Mouse (Mus musculus) small intestine, adult 2 months (tissue): ENCODE results near the gene Abcc9. TPM values are rescaled to one million over a fixed set of nuclear protein-coding genes. Genes with fewer than 3 reads are reported as not detected.
"Not testable (repeated sequence)": the region's sequence is repeated elsewhere in the genome, so short reads cannot be mapped to it uniquely, and the experiment has no call there.

Experiments used
- H3K27ac ChIP-seq: fragments of 200-500 bp; 2 replicates; pipeline ENCODE4 v1.5.1; 2012; ENCODE audit warnings: low read depth, low read length, control low read depth, inconsistent platforms; ENCODE audit not compliant: insufficient read depth
- H3K27me3 ChIP-seq: fragments of 200-500 bp; 2 replicates; pipeline ENCODE4 v1.6.1; 2012; ENCODE audit warnings: mild to moderate bottlenecking, moderate library complexity, low read length, inconsistent platforms; ENCODE audit not compliant: control insufficient read depth, insufficient read depth
- H3K36me3 ChIP-seq: fragments of 200-500 bp; 2 replicates; pipeline ENCODE4 v1.6.1; 2012; ENCODE audit warnings: mild to moderate bottlenecking, low read length, control low read depth, inconsistent platforms; ENCODE audit not compliant: control insufficient read depth, insufficient read depth
- H3K4me1 ChIP-seq: fragments of 200-500 bp; 2 replicates; pipeline ENCODE4 v1.6.1; 2012; ENCODE audit warnings: low read length, inconsistent platforms, mixed read lengths; ENCODE audit not compliant: control insufficient read depth, insufficient read depth, insufficient read length
- H3K4me3 ChIP-seq: fragments of 200-500 bp; 2 replicates; pipeline ENCODE4 v1.5.1; 2012; ENCODE audit warnings: low read depth, mild to moderate bottlenecking, control low read depth, inconsistent platforms, low read length, moderate library complexity
- CTCF ChIP-seq: fragments of 200-500 bp; IDR thresholded peaks from 2 replicates; pipeline ENCODE4 v1.5.1; 2012; ENCODE audit warnings: low read depth, mild to moderate bottlenecking, control low read depth, inconsistent platforms, low read length, moderate library complexity, mixed read lengths; ENCODE audit not compliant: insufficient replicate concordance, insufficient read length; ENCODE audit errors: extremely low read depth
- POLR2A ChIP-seq: fragments of 200-500 bp; IDR thresholded peaks from 2 replicates; pipeline ENCODE4 v1.6.1; 2012; ENCODE audit warnings: low read depth, mild to moderate bottlenecking, control low read depth, inconsistent platforms, low read length, moderate library complexity
- WGBS: fragments of 180-500 bp; shearing (Covaris S2); methylation state at CpG from one replicate; pipeline ENCODE4 v1.1.7; 2018; 5-methylcytosine and 5-hydroxymethylcytosine counted together
- polyA plus RNA-seq: library from polyadenylated mRNA; depleted of rRNA; stranded (reverse); fragments of >200 nt; gene quantifications from 2 replicates; pipeline ENCODE4 v1.2.3, GENCODE M21; 2012

The Abcc9 gene
- polyA plus RNA-seq, 1 experiment: 1.6 TPM

DNA sequence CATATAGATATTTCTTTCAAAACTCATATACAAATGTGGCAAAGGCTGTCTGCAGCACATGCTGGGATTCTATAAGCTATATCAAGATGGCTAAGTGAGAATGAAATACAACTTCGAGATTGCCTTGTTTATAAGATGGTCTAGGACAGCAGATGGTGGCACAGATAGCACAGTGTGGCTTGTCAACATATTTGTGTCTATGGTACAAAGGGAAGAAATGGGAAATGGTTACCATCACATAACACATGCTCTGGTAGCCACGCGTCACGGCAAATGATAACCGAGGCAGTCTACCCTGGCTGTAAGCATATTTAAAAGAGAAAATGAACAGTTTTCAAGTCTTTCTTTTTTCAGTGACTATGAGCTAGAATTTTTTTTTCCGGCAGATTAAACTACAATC is 32.8 kb downstream of the Abcc9 start:
- WGBS: 92% methylated on average over 6 of the region's 6 CpGs
- Histone ChIP-seq H3K27me3 (no peaks in the 10 kb centered on the region), H3K36me3 (no peaks in the 10 kb centered on the region), H3K4me3 (no peak overlapping the region), H3K4me1 (no peaks in the 10 kb centered on the region), H3K27ac (no peak overlapping the region)
- TF ChIP-seq POLR2A: no peak
- TF ChIP-seq CTCF: no peak

DNA sequence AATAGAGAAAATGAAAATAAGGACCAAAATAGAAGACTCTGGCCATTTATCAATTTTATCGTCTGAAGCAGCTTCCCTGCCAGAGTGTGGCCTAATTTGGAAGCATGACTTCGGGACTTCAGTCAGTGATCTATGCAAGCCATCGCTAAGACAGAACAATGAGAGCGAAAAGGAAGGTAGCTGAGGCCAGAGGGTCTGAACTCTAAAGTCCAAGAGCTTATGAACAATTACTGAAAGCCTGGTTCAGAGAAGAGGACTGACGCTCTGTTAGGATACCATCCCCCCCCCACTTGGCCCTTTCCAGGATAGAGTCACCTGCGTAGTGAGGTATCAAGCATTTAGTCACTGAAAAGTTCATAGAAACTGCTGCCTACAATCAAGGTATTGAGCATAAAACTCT is 33.3 kb downstream of the Abcc9 start:
- 83% methylated on average over 6 of the region's 6 CpGs for WGBS
- Histone ChIP-seq H3K27me3 (no peaks in the 10 kb centered on the region), H3K27ac (no peak overlapping the region), H3K4me1 (no peaks in the 10 kb centered on the region), H3K36me3 (no peaks in the 10 kb centered on the region), H3K4me3 (no peak overlapping the region)
- no peak for TF ChIP-seq POLR2A
- TF ChIP-seq CTCF: no peak

DNA sequence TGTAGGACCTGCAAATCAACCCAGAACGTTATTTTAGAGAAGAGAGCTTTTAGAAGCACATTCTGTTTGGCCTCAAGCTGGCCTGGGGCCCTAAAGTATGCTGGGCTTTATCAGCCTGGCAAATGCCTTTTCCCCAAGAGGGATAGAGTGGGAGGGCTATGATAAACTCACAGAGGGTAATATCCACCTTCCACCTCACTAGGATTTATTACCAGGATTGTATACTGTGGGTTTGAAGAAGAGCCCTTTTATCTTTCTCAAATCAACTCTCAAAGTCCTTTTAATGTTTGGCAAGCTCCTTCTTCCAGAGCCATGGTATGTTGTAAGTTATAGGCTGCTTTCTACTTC is 33.7 kb downstream of the Abcc9 start:
- Histone ChIP-seq H3K27me3 (no peaks in the 10 kb centered on the region), H3K4me3 (no peak overlapping the region), H3K27ac (no peak overlapping the region), H3K36me3 (no peaks in the 10 kb centered on the region), H3K4me1 (no peaks in the 10 kb centered on the region)
- WGBS: 20% methylated on average over 1 of the region's 1 CpGs
- no peak for TF ChIP-seq POLR2A
- no peak for TF ChIP-seq CTCF

DNA sequence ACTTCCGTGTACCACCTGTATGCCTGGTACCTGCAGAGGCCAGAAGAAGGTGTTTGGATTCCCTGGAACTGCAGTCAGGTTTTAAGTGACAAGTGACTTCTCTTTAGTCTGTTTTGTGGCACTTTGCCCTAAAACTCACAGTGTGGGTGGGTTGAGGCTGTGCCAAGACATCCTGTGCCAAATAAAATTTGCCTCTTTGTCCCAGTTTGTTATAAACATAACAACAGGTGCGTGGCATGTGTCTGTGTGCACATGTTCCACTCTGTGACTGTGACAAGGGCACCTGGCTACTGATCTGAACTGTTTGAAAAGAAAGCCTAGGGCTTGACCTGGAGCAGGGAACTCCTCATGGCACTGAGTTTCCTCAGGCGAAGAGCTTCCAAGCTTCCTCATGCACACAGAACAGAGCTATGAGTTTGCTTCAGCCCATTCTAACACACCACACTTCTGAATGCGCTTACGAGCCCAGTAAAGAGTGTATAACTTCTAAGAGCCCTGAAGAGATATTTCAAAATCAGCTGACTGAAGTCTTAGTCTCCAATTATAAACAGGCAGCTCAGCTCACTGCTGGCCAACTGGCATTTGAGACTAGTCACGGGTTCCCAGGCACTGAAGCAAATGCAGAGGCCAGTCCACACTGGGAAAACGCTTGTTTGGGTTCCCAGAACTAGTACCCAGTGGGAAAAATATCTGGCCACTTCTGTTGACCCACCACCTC is 34.3 kb downstream of the Abcc9 start:
- Histone ChIP-seq H3K4me3 (no peak overlapping the region), H3K36me3 (no peaks in the 10 kb centered on the region), H3K4me1 (no peaks in the 10 kb centered on the region), H3K27ac (no peak overlapping the region), H3K27me3 (no peaks in the 10 kb centered on the region)
- 68% methylated on average over 7 of the region's 7 CpGs for WGBS
- TF ChIP-seq POLR2A: no peak
- no peak for TF ChIP-seq CTCF

DNA sequence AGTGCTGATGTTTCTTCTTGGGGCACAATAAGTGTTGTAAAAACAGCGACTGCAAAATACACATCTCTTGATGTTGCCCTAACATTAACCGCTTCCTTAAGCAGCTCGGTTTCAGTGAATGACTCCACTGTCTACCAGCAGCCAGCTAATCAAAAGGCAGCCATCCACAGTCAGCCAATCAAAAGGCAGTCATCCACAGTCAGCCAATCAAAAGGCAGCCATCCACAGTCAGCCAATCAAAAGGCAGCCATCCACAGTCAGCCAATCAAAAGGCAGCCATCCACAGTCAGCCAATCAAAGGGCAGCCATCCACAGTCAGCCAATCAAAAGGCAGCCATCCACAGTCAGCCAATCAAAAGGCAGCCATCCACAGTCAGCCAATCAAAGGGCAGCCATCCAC is 40.1 kb downstream of the Abcc9 start:
- H3K27me3 ChIP-seq, H3K4me3 ChIP-seq, H3K27ac ChIP-seq, H3K36me3 ChIP-seq, H3K4me1 ChIP-seq: not testable (repeated sequence)
- 92% methylated on average over 3 of the region's 3 CpGs for WGBS

DNA sequence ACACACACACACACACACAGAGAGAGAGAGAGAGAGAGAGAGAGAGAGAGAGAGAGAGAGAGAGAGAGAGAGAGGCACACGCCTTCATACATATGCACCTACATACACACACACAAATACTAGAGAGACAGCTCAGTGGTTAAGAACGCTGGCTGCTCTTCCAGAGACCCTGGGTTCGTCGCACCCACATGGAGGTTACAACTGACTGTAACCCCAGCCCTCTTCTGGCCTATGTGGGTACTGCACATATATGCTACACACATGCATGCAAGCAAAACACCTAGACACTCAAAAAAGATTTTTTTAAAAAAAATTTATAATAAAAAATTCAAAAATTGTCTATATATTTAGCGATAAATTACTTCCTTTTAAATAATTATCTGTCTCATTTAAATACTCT is 43.1 kb downstream of the Abcc9 start:
- 70% methylated on average over 5 of the region's 5 CpGs for WGBS
- Histone ChIP-seq H3K36me3 (no peaks in the 10 kb centered on the region), H3K27ac (no peak overlapping the region), H3K27me3 (no peaks in the 10 kb centered on the region), H3K4me1 (peaks cover 2% of the 10 kb centered on the region; the same call in 1 of the 2 replicates), H3K4me3 (no peak overlapping the region)
- TF ChIP-seq CTCF (no peak), POLR2A (no peak)

DNA sequence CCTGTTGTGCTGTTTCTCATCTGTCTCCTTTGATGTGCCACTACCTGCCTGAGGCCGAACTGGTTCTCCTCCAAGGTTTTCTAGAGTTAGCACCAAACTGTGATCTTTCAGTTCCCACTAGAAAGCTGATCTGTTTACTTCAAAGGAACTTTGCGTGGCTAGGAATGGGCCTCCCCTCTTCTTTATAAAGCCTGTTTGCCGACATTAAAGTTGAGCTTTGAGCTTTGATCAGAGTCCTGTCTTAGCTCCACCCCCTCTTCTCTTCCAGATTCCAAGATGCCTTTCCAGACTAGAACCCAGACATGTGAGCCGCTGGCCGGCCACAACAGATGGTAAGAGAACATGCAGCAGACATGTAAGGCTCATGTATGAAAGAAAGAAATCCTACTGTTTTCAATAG is 47.6 kb downstream of the Abcc9 start:
- Histone ChIP-seq H3K4me1 (peaks cover 2% of the 10 kb centered on the region; the same call in 1 of the 2 replicates), H3K4me3 (no peak overlapping the region), H3K27ac (no peak overlapping the region), H3K36me3 (no peaks in the 10 kb centered on the region), H3K27me3 (no peaks in the 10 kb centered on the region)
- whole genome bisulfite sequencing: 34% methylated on average over 5 of the region's 5 CpGs
- TF ChIP-seq POLR2A (no peak), CTCF (no peak)

DNA sequence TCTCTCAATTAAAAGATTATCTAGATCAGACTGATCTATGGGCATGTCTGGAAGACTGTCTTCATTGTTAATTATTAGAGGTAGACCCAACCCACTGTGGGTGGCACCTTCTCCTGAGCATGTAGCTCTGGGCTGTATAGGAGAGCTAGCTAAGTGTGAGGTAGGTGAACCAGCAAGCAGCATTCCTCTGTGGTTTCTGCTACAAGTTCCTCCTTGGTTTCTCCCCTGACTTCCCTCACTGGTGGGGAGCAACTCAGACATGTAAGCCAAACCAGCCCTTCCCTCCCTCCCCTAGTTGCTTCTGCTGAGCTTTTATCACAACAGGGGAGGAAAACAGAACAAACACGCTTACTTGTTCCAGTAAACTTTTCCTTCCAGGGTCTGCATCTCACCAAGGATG is 49.9 kb downstream of the Abcc9 start:
- Histone ChIP-seq H3K27ac (no peak overlapping the region), H3K36me3 (no peaks in the 10 kb centered on the region), H3K4me1 (peaks cover 2% of the 10 kb centered on the region; the same call in 1 of the 2 replicates), H3K27me3 (no peaks in the 10 kb centered on the region), H3K4me3 (no peak overlapping the region)
- 76% methylated on average over 1 of the region's 1 CpGs for WGBS
- TF ChIP-seq CTCF: no peak
- no peak for TF ChIP-seq POLR2A
